Mouse (Mus musculus): ENCODE results near the gene Krt78. TPM values are rescaled to one million over a fixed set of nuclear protein-coding genes. Genes with fewer than 3 reads are reported as not detected.

Gene Krt78
- polyA plus RNA-seq, 1 experiment from 2014 or later = 0.10 TPM

GRCm38 (mm10) chr15:101922296-101922695, 31.8 kb downstream of the Krt78 start:
- Histone ChIP-seq H3K27me3 (ENCODE audit: control insufficient read depth, insufficient read depth, low read depth, low read length) (no peaks in the 10 kb centered on the region), H3K9ac (ENCODE audit: low read length) (no peak overlapping the region), H3K4me3 (ENCODE audit: low read length) (no peak overlapping the region), H3K4me2 (ENCODE audit: low read depth, low read length) (no peak overlapping the region), H3K9me3 (ENCODE audit: control insufficient read depth, low read length) (no peaks in the 10 kb centered on the region), H3K4me1 (replicated peaks; ENCODE audit: control insufficient read depth, insufficient read depth, low read length) (no peaks in the 10 kb centered on the region), H3K27ac (ENCODE audit: low read length) (no peak overlapping the region), H3K36me3 (ENCODE audit: control insufficient read depth, insufficient read depth, low read length) (no peaks in the 10 kb centered on the region)
- ATAC-seq (ENCODE audit: low read depth) = no peak
- WGBS = 80% methylated on average over 2 of the region's 2 CpGs

- ATAC-seq (ENCODE audit: low read depth) = no peak
- WGBS = 71% methylated on average over 2 of the region's 2 CpGs
- no peaks in the 10 kb centered on the region for H3K4me1 ChIP-seq (replicated peaks; ENCODE audit: control insufficient read depth, insufficient read depth, low read length)
- H3K4me2 ChIP-seq (ENCODE audit: low read depth, low read length) = no peak overlapping the region
- H3K27ac ChIP-seq (ENCODE audit: low read length) = no peak overlapping the region
- H3K9me3 ChIP-seq (ENCODE audit: control insufficient read depth, low read length) = no peaks in the 10 kb centered on the region
- H3K9ac ChIP-seq (ENCODE audit: low read length) = no peak overlapping the region
- no peaks in the 10 kb centered on the region for H3K27me3 ChIP-seq (ENCODE audit: control insufficient read depth, insufficient read depth, low read depth, low read length)
- no peak overlapping the region for H3K4me3 ChIP-seq (ENCODE audit: low read length)
- no peaks in the 10 kb centered on the region for H3K36me3 ChIP-seq (ENCODE audit: control insufficient read depth, insufficient read depth, low read length)
These were observed 38.0 kb downstream of the Krt78 start for GRCm38 (mm10) chr15:101916072-101916471.

- H3K27ac ChIP-seq (ENCODE audit: low read length) = no peak overlapping the region
- H3K4me3 ChIP-seq (ENCODE audit: low read length) = no peak overlapping the region
- no peak for ATAC-seq (ENCODE audit: low read depth)
- H3K9me3 ChIP-seq (ENCODE audit: control insufficient read depth, low read length) = no peaks in the 10 kb centered on the region
- no peaks in the 10 kb centered on the region for H3K4me1 ChIP-seq (replicated peaks; ENCODE audit: control insufficient read depth, insufficient read depth, low read length)
- H3K36me3 ChIP-seq (ENCODE audit: control insufficient read depth, insufficient read depth, low read length) = no peaks in the 10 kb centered on the region
- 78% methylated on average over 5 of the region's 5 CpGs for WGBS
- H3K27me3 ChIP-seq (ENCODE audit: control insufficient read depth, insufficient read depth, low read depth, low read length) = no peaks in the 10 kb centered on the region
- H3K4me2 ChIP-seq (ENCODE audit: low read depth, low read length) = no peak overlapping the region
- H3K9ac ChIP-seq (ENCODE audit: low read length) = no peak overlapping the region
These were observed 49.2 kb downstream of the Krt78 start for GRCm38 (mm10) chr15:101904849-101905248.

- H3K9me3 ChIP-seq (ENCODE audit: control insufficient read depth, low read length) = no peaks in the 10 kb centered on the region
- H3K4me2 ChIP-seq (ENCODE audit: low read depth, low read length) = no peak overlapping the region
- no peak for ATAC-seq (ENCODE audit: low read depth)
- H3K4me1 ChIP-seq (replicated peaks; ENCODE audit: control insufficient read depth, insufficient read depth, low read length) = no peaks in the 10 kb centered on the region
- H3K27ac ChIP-seq (ENCODE audit: low read length) = no peak overlapping the region
- H3K27me3 ChIP-seq (ENCODE audit: control insufficient read depth, insufficient read depth, low read depth, low read length) = no peaks in the 10 kb centered on the region
- no peak overlapping the region for H3K4me3 ChIP-seq (ENCODE audit: low read length)
- H3K36me3 ChIP-seq (ENCODE audit: control insufficient read depth, insufficient read depth, low read length) = no peaks in the 10 kb centered on the region
- WGBS = 38% methylated on average over 12 of the region's 12 CpGs
- no peak overlapping the region for H3K9ac ChIP-seq (ENCODE audit: low read length)
These were observed 51.6 kb downstream of the Krt78 start for GRCm38 (mm10) chr15:101902171-101903149.

Other genes starting within 250 kb of the Krt78 start
- gene Krt5, start 241.4 kb downstream of the Krt78 start, polyA plus RNA-seq (2015; fragmentation: Nextera tagmentation; extraction: Ambion mirVana) = 4.4 and 9.4 TPM in 2 replicates
- not detected in 2 replicates for gene Krt71, start 211.2 kb downstream of the Krt78 start, polyA plus RNA-seq (2015; fragmentation: Nextera tagmentation; extraction: Ambion mirVana)
- not detected in 2 replicates for gene Krt72, start 167.8 kb downstream of the Krt78 start, polyA plus RNA-seq (2015; fragmentation: Nextera tagmentation; extraction: Ambion mirVana)
- gene Krt73, start 151.9 kb downstream of the Krt78 start, polyA plus RNA-seq (2015; fragmentation: Nextera tagmentation; extraction: Ambion mirVana) = not detected in 2 replicates
- not detected in 2 replicates for gene Krt2, start 136.1 kb downstream of the Krt78 start, polyA plus RNA-seq (2015; fragmentation: Nextera tagmentation; extraction: Ambion mirVana)
- gene Krt1, start 103.5 kb downstream of the Krt78 start, polyA plus RNA-seq (2015; fragmentation: Nextera tagmentation; extraction: Ambion mirVana) = 0.29 and 4.4 TPM in 2 replicates
- 1.0 TPM in 1 of 2 replicates, not detected in the other for gene Krt77, start 84.6 kb downstream of the Krt78 start, polyA plus RNA-seq (2015; fragmentation: Nextera tagmentation; extraction: Ambion mirVana)
- not detected in 2 replicates for gene Krt76, start 61.4 kb downstream of the Krt78 start, polyA plus RNA-seq (2015; fragmentation: Nextera tagmentation; extraction: Ambion mirVana)
- 14.2 and 23.3 TPM in 2 replicates for gene Krt4, start 29.6 kb downstream of the Krt78 start, polyA plus RNA-seq (2015; fragmentation: Nextera tagmentation; extraction: Ambion mirVana)
- 0.80 and 1.2 TPM in 2 replicates for gene Krt79, start 14.0 kb downstream of the Krt78 start, polyA plus RNA-seq (2015; fragmentation: Nextera tagmentation; extraction: Ambion mirVana)
- gene Krt8, start 50.2 kb upstream of the Krt78 start, polyA plus RNA-seq (2015; fragmentation: Nextera tagmentation; extraction: Ambion mirVana) = 402 and 445 TPM in 2 replicates
- gene Krt18, start 73.9 kb upstream of the Krt78 start, polyA plus RNA-seq (2015; fragmentation: Nextera tagmentation; extraction: Ambion mirVana) = 263 and 293 TPM in 2 replicates
- 122 and 123 TPM in 2 replicates for gene Eif4b, start 119.5 kb upstream of the Krt78 start, polyA plus RNA-seq (2015; fragmentation: Nextera tagmentation; extraction: Ambion mirVana)
- 68.5 and 72.8 TPM in 2 replicates for gene Tns2, start 146.1 kb upstream of the Krt78 start, polyA plus RNA-seq (2015; fragmentation: Nextera tagmentation; extraction: Ambion mirVana)
- gene Spryd3, start 181.9 kb upstream of the Krt78 start, polyA plus RNA-seq (2015; fragmentation: Nextera tagmentation; extraction: Ambion mirVana) = 21.2 and 22.7 TPM in 2 replicates
- gene Igfbp6, start 190.1 kb upstream of the Krt78 start, polyA plus RNA-seq (2015; fragmentation: Nextera tagmentation; extraction: Ambion mirVana) = 25.8 and 34.5 TPM in 2 replicates
- 0.30 and 0.50 TPM in 2 replicates for gene Soat2, start 196.2 kb upstream of the Krt78 start, polyA plus RNA-seq (2015; fragmentation: Nextera tagmentation; extraction: Ambion mirVana)
- 64.0 and 67.0 TPM in 2 replicates for gene Zfp740, start 249.0 kb upstream of the Krt78 start, polyA plus RNA-seq (2015; fragmentation: Nextera tagmentation; extraction: Ambion mirVana)

Measured in lung, embryonic 16.5 days (tissue).